Mouse (Mus musculus) adrenal gland, adult (tissue): Measurements from ENCODE around the gene Gdpd3.

Experiments
- DNase-seq, 2 experiments: peaks; one replicate each; pipeline ENCODE4 v3.0.0; 2022 to 2023; ENCODE audit warnings: low spot score in 1 of 2; ENCODE audit not compliant: inconsistent age in 2 of 2

The Gdpd3 gene

GRCm38 (mm10) chr7:126803181-126803580 is 37.0 kb downstream of the Gdpd3 start:
- DNase-seq, result peak; percentile 69 to 85

GRCm38 (mm10) chr7:126803751-126804150 is 37.6 kb downstream of the Gdpd3 start:
- DNase-seq, result no peak

- DNase-seq, result no peak
Observed at GRCm38 (mm10) chr7:126806956-126807355, 40.8 kb downstream of the Gdpd3 start.

GRCm38 (mm10) chr7:126807405-126807804 is 41.3 kb downstream of the Gdpd3 start:
- DNase-seq, result no peak

GRCm38 (mm10) chr7:126808703-126809455 is 42.7 kb downstream of the Gdpd3 start:
- DNase-seq, result peak; percentile 90 to 95

- peak in 1 of 2 experiments; percentile 31 for DNase-seq
Observed at GRCm38 (mm10) chr7:126809723-126810369, 43.7 kb downstream of the Gdpd3 start.

GRCm38 (mm10) chr7:126815726-126816222 is 49.6 kb downstream of the Gdpd3 start:
- peak in 1 of 2 experiments; percentile 67 for DNase-seq

GRCm38 (mm10) chr7:126816494-126816893 is 50.4 kb downstream of the Gdpd3 start:
- DNase-seq, result peak in 1 of 2 experiments; percentile 62

- no peak for DNase-seq
Observed at GRCm38 (mm10) chr7:126817595-126817994, 51.5 kb downstream of the Gdpd3 start.

- DNase-seq, result no peak
Observed at GRCm38 (mm10) chr7:126818818-126819217, 52.7 kb downstream of the Gdpd3 start.

- peak; percentile 87 to 96 for DNase-seq
Observed at GRCm38 (mm10) chr7:126821835-126822511, 55.8 kb downstream of the Gdpd3 start.

- peak; percentile 65 to 73 for DNase-seq
Observed at GRCm38 (mm10) chr7:126822741-126823140, 56.6 kb downstream of the Gdpd3 start.

GRCm38 (mm10) chr7:126823202-126823711 is 57.1 kb downstream of the Gdpd3 start:
- peak; percentile 36 to 67 for DNase-seq

GRCm38 (mm10) chr7:126823940-126824339 is 57.8 kb downstream of the Gdpd3 start:
- peak in 1 of 2 experiments; percentile 25 for DNase-seq
